Mouse (Mus musculus) testis, adult 2 months (tissue): Measurements from ENCODE around the gene Notch4.

ENCODE experiments used
- CTCF ChIP-seq: fragments of 200-500 bp; IDR thresholded peaks from 2 replicates; pipeline ENCODE4 v1.5.1; 2012; ENCODE audit warnings: low read depth, mild to moderate bottlenecking, inconsistent platforms, low read length, moderate library complexity; ENCODE audit not compliant: control insufficient read depth, insufficient read depth, insufficient replicate concordance
- POLR2A ChIP-seq: fragments of 200-500 bp; IDR thresholded peaks from 2 replicates; pipeline ENCODE4 v1.6.1; 2012; ENCODE audit warnings: low read depth, mild to moderate bottlenecking, inconsistent platforms, low read length, moderate library complexity; ENCODE audit not compliant: control insufficient read depth

DNA sequence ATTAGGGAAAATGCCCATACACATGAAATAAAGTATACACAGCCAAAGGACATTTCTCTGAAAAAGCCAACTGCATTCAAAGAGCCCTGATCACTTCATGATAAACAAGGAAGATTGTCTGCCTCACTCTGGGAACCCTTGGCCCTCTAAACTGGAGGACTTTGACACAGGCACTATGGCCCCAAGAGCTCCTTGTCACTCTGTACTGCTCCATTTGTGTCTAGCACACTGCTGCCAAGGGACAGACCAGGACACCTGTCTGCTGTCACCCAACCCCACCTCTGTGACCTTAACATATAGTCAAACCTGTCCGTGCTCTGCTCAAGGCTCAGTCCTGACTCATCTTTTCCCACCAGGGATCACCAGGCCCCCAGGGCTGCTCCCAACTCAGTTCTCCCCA lies 17.3 kb upstream of the Notch4 start:
- TF ChIP-seq POLR2A (no peak), CTCF (no peak)
